Mouse (Mus musculus) hindbrain, embryonic 11.5 days (tissue): Measurements from ENCODE around the gene Jhy. TPM values are rescaled to one million over a fixed set of nuclear protein-coding genes. Genes with fewer than 3 reads are reported as not detected.

Experiments used
- ATAC-seq: fragments of 200-750 bp; cut with Nextera tagmentation; 2 replicates; pipeline ENCODE4 v1.8.0; 2017; ENCODE audit warnings: mild to moderate bottlenecking, moderate TSS enrichment, moderate library complexity; ENCODE audit not compliant: low FRiP score
- DNase-seq: peaks from one replicate; pipeline ENCODE4 v3.0.0-alpha.2; 2015; ENCODE audit warnings: low spot score
- H3K27ac ChIP-seq: fragments of 300-500 bp; sonication (generic); 2 replicates; pipeline ENCODE4 v1.5.1; 2014; ENCODE audit warnings: mild to moderate bottlenecking, low read depth, low read length
- H3K27me3 ChIP-seq: fragments of 300-500 bp; sonication (generic); 2 replicates; pipeline ENCODE4 v1.6.1; 2014; ENCODE audit warnings: mild to moderate bottlenecking, low read length, moderate library complexity, mixed read lengths; ENCODE audit not compliant: control insufficient read depth, insufficient read depth
- H3K36me3 ChIP-seq: fragments of 300-500 bp; sonication (generic); 2 replicates; pipeline ENCODE4 v1.6.1; 2014; ENCODE audit warnings: mild to moderate bottlenecking, low read length, moderate library complexity, mixed read lengths; ENCODE audit not compliant: control insufficient read depth, insufficient read depth
- H3K4me1 ChIP-seq: fragments of 300-500 bp; sonication (generic); replicated peaks from 2 replicates; pipeline ENCODE4 v1.6.1; 2014; ENCODE audit warnings: low read length, mixed read lengths; ENCODE audit not compliant: control insufficient read depth, insufficient read depth
- H3K4me2 ChIP-seq: fragments of 300-500 bp; sonication (generic); replicated peaks from 2 replicates; pipeline ENCODE4 v1.6.1; 2014; ENCODE audit warnings: mild to moderate bottlenecking, low read depth, low read length
- H3K4me3 ChIP-seq: fragments of 300-500 bp; sonication (generic); 2 replicates; pipeline ENCODE4 v1.5.1; 2014; ENCODE audit warnings: low read depth, low read length
- H3K9ac ChIP-seq: fragments of 300-500 bp; sonication (generic); 2 replicates; pipeline ENCODE4 v1.6.1; 2014; ENCODE audit warnings: low read depth, low read length
- H3K9me3 ChIP-seq: fragments of 300-500 bp; sonication (generic); 2 replicates; pipeline ENCODE4 v1.6.1; 2016; ENCODE audit warnings: low read length; ENCODE audit not compliant: control insufficient read depth
- WGBS: fragments of 180-500 bp; shearing (Covaris S2); extraction: QIAGEN DNeasy Blood & Tissue Kit; methylation state at CpG from one replicate; pipeline ENCODE4 v1.1.7; 2014; 5-methylcytosine and 5-hydroxymethylcytosine counted together
- polyA plus RNA-seq: library from polyadenylated mRNA; unstranded; fragments of >200 nt; fragmentation: Nextera tagmentation; extraction: Ambion mirVana; gene quantifications from 2 replicates; pipeline ENCODE4 v1.2.1, GENCODE M21; 2014

The Jhy gene
- polyA plus RNA-seq, 1 experiment from 2014 or later: 1.8 TPM

DNA sequence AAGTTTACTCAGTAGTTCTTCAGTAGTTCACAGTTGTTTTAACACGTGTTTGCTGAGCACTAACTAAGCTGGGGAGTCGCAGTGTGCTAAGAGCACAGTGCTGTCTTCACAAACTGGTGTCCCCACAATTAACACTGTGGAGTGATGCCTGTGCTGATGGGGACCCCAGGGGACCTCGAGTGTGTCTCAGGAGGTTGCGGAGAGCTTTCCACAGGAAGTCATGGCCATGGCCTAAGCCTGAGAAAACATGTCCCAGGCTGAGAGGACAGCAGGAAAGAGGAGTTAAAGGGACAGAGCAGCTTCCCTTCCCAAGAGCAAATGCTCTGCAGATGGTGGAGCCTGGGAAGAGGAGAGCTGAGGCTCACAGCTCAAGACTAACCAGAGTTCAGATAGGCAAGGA, 16.8 kb downstream of the Jhy start:
- Histone ChIP-seq H3K4me3 (no peak overlapping the region), H3K27ac (no peak overlapping the region), H3K4me2 (no peak overlapping the region), H3K9me3 (no peaks in the 10 kb centered on the region), H3K36me3 (no peaks in the 10 kb centered on the region), H3K9ac (no peak overlapping the region), H3K4me1 (no peaks in the 10 kb centered on the region), H3K27me3 (peaks cover 19% of the 10 kb centered on the region)
- DNase-seq: no peak
- no peak for ATAC-seq
- 65% methylated on average over 4 of the region's 4 CpGs for WGBS

DNA sequence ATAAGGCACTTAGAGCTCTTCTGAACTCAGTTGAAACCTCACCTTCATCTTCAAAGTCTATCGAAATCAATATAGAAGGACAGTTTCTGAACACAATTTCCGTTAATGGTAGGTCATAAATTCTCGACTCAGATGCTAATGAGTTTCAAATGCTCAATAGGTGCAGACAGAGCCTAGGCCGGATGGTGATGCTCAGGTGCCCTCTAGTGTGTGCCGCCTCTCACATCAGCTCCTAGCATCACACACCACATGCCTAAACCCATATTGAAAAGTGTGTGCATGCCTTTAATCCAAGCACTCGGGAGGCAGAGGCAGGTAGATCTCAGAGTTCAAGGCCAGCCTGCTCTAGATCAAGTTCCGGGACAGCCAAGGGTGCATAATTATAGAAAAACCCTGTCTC, 26.5 kb downstream of the Jhy start:
- Histone ChIP-seq H3K4me3 (no peak overlapping the region), H3K9ac (no peak overlapping the region), H3K4me2 (no peak overlapping the region), H3K9me3 (no peaks in the 10 kb centered on the region), H3K4me1 (no peaks in the 10 kb centered on the region), H3K27ac (no peak overlapping the region), H3K36me3 (no peaks in the 10 kb centered on the region), H3K27me3 (no peaks in the 10 kb centered on the region)
- WGBS: 72% methylated on average over 7 of the region's 7 CpGs
- ATAC-seq (no peak), DNase-seq (no peak)

DNA sequence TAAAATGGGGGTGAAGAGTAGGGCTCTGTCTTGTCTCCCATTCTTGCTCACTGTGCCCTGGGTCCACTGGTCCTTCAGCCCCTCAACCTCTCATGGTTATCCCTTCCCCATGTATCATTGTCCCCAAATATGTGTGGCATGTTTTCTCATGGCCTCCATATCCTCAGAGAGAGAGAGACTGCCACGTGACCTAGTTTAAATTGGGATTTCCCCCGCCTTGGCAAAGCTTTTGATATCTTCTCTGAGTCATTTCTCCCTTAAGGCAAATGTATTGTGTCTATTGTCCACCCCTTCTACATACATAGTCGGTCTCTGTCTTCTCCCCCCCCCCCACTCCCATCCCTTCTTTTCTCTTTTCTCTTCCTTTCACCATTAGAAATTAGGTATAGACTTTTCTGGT, 30.6 kb downstream of the Jhy start:
- H3K27ac ChIP-seq: no peak overlapping the region
- no peak for DNase-seq
- H3K9ac ChIP-seq: no peak overlapping the region
- no peak for ATAC-seq
- H3K4me3 ChIP-seq: no peak overlapping the region
- H3K4me1 ChIP-seq: no peaks in the 10 kb centered on the region
- no peaks in the 10 kb centered on the region for H3K9me3 ChIP-seq
- WGBS: 78% methylated on average over 3 of the region's 3 CpGs
- no peak overlapping the region for H3K4me2 ChIP-seq
- no peaks in the 10 kb centered on the region for H3K27me3 ChIP-seq
- H3K36me3 ChIP-seq: no peaks in the 10 kb centered on the region

DNA sequence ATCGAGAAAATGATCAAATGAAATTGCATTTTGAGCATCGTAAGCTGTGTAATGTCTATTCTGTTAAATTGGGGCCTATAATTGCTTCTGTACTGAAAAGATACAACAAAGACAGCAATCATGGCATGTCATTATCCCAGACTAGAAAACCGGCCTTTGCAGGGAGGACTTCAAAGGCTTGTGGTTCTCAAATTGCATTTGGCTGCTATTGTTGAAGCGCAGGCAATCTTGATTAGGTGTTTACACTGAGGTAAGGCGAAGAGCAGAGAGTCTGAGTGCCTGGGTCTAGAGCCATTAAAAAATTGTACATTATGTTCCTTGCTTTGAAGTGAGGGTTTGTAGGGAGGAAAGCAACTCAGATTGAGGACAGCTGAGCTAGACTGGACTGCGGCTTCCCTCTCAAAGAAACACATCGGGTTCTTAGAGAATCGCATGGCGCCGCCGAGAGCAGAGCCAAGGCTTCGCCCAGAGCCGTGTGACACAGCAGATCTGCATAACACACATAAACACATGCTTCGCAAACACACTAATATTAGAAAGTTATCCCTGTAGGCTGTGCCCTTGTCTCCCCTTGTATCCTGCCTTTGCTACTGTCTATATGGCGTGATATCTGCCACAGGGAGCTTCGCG, 36.5 kb downstream of the Jhy start:
- Histone ChIP-seq H3K27ac (no peak overlapping the region), H3K27me3 (no peaks in the 10 kb centered on the region), H3K9ac (no peak overlapping the region), H3K4me2 (no peak overlapping the region), H3K9me3 (no peaks in the 10 kb centered on the region), H3K4me1 (no peaks in the 10 kb centered on the region), H3K4me3 (no peak overlapping the region), H3K36me3 (no peaks in the 10 kb centered on the region)
- 83% methylated on average over 17 of the region's 17 CpGs for WGBS
- DNase-seq (no peak), ATAC-seq (no peak)

DNA sequence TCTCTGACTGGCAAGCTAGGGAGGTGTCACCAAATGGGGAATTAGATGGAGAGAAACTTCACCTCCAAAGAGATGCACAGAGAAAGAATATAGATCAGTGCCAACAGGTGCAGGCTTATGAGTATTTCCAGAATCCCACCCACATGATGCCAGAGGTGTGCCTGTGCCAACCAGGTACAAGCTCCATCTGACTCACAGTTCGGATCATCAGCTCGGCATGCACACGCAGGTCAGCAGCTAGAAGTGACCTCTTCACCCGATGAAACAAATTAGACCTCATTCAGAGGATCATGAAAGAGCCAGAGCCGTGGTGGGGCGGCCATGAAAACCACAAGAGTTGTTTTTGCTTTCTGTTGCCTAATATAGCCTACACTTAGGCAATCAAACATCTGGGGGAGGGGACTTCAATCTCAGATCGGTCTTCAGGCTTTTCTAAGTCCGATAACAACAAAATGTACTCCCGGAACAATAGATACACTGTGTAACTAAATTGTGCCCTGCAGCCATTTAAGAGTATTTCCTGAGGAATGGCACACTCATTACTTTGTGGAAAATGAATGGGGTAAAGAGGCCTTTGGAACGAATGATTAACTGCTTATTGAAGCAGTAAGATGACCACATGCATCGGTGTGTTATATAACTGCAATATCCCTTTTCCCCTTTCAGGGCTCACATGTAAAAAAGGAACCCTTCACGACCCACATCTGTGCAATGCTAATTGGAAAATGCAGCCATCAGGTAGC, 45.9 kb downstream of the Jhy start:
- no peak for DNase-seq
- no peak overlapping the region for H3K4me3 ChIP-seq
- 72% methylated on average over 12 of the region's 12 CpGs for WGBS
- H3K9ac ChIP-seq: no peak overlapping the region
- no peaks in the 10 kb centered on the region for H3K27me3 ChIP-seq
- no peaks in the 10 kb centered on the region for H3K9me3 ChIP-seq
- H3K4me1 ChIP-seq: no peaks in the 10 kb centered on the region
- no peak overlapping the region for H3K27ac ChIP-seq
- H3K36me3 ChIP-seq: no peaks in the 10 kb centered on the region
- no peak overlapping the region for H3K4me2 ChIP-seq
- no peak for ATAC-seq

DNA sequence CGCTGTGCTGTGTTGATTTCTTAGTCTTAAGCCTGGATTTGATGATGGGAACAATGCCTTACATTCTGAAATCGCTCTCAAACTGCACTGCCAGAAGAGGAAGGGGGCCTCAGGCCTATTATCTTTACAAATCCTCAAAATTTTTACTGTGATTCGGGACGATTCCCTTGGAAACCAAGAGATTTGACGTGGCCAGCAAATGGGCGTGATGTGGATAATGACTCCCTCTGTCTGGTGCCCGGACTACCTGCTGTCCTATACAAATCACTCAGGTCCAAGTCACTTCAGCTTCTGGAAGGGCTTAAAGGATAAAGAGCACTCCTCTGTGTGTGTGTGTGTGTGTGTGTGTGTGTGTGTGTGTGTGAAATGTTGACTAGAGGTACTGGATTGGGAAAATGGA, 55.0 kb downstream of the Jhy start:
- DNase-seq (no peak), ATAC-seq (no peak)
- Histone ChIP-seq H3K27me3 (no peaks in the 10 kb centered on the region), H3K4me2 (no peak overlapping the region), H3K9ac (no peak overlapping the region), H3K4me3 (no peak overlapping the region), H3K27ac (no peak overlapping the region), H3K36me3 (no peaks in the 10 kb centered on the region), H3K4me1 (no peaks in the 10 kb centered on the region), H3K9me3 (no peaks in the 10 kb centered on the region)
- 34% methylated on average over 7 of the region's 7 CpGs for WGBS

DNA sequence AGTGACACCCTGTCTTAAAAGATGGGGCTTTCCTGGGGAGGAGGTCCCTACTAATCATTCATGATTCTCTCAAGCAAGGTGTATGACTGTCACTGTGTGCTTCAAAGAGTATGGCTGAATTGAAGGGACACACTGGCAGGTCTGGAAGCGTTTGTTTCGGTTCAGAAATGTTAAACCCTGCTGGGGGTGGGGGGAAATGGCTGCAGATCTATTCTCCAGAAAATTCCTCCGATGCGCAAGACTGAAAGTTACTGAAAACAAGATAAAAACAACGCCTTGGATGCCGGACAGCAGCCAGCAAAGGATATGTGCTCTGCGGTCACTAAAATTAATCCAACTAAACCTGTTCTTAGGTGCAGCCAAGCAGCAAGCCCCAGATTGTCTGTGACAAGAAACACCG, 55.5 kb downstream of the Jhy start:
- Histone ChIP-seq H3K4me3 (no peak overlapping the region), H3K4me1 (no peaks in the 10 kb centered on the region), H3K36me3 (no peaks in the 10 kb centered on the region), H3K4me2 (no peak overlapping the region), H3K9ac (no peak overlapping the region), H3K27me3 (no peaks in the 10 kb centered on the region), H3K9me3 (no peaks in the 10 kb centered on the region), H3K27ac (no peak overlapping the region)
- WGBS: 61% methylated on average over 8 of the region's 8 CpGs
- no peak for ATAC-seq
- DNase-seq: no peak

DNA sequence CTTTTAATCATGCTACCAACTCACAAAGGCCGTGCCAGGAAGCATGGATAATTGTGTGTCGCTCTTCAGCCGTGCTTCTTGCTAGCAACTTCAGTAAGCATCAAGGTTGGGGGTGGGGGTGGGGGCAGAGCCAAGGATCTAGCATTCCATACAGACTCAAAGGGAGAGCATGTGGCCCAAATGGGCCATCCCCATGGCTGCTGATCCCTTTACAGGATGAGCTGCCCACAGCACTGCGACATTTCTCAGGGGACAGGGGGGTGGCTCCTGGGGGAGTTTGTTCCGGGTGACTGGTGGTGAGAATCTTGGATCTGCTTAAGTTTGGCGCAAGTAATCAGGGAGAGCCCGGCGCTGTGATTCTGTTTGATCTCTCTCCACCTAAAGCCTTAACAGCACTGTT, 56.5 kb downstream of the Jhy start:
- no peak for ATAC-seq
- no peaks in the 10 kb centered on the region for H3K27me3 ChIP-seq

DNA sequence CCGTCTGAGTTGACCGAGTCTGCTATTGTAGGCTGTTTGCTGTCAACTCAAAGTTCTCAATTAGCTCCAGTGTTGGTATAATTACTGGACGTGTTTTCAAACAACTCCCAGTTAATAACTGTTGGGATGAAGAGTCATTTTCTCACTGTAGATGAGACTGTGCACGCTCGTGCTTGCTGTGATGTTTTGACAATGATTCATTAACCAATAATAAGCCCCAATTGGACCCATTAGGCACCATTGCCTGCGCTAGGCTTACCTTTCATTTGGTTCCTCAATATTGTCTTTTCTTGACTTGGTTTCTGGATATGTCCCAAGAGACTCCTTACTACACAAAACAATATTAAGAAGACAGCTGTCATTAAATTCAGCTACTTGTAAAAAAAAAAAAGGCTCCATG, 71.5 kb downstream of the Jhy start:
- no peaks in the 10 kb centered on the region for H3K9me3 ChIP-seq
- H3K4me1 ChIP-seq: no peaks in the 10 kb centered on the region
- no peaks in the 10 kb centered on the region; the same call in 1 of the 2 replicates for H3K27me3 ChIP-seq
- H3K9ac ChIP-seq: no peak overlapping the region
- ATAC-seq (no peak), DNase-seq (no peak)
- no peak overlapping the region for H3K4me3 ChIP-seq
- 78% methylated on average over 6 of the region's 6 CpGs for WGBS
- H3K4me2 ChIP-seq: no peak overlapping the region
- H3K36me3 ChIP-seq: no peaks in the 10 kb centered on the region
- no peak overlapping the region for H3K27ac ChIP-seq

More for the DNA sequence above, 56.5 kb downstream of the Jhy start:
- Histone ChIP-seq H3K4me3 (no peak overlapping the region), H3K4me1 (no peaks in the 10 kb centered on the region), H3K4me2 (no peak overlapping the region), H3K9ac (no peak overlapping the region), H3K27ac (no peak overlapping the region), H3K36me3 (no peaks in the 10 kb centered on the region), H3K9me3 (no peaks in the 10 kb centered on the region)
- WGBS: 38% methylated on average over 8 of the region's 8 CpGs
- DNase-seq: no peak
